Mouse (Mus musculus) E14TG2a.4 (cell line): ENCODE data around the gene Hnrnpl.

Source experiments
- CTCF ChIP-seq: conservative IDR thresholded peaks from 2 replicates; pipeline ENCODE4 v1.5.1; 2014; ENCODE audit warnings: low read length
- NANOG ChIP-seq: IDR thresholded peaks from 2 replicates; pipeline ENCODE4 v1.6.1; 2014; ENCODE audit warnings: borderline replicate concordance, low read length, mixed read lengths
- POU5F1 ChIP-seq: IDR thresholded peaks from 2 replicates; pipeline ENCODE4 v1.6.1; 2014; ENCODE audit warnings: low read length, borderline replicate concordance

GRCm38 (mm10) chr7:28822993-28823903 is 14.9 kb downstream of the Hnrnpl start:
- no peak for TF ChIP-seq CTCF
- no peak for TF ChIP-seq NANOG
- TF ChIP-seq POU5F1 = no peak
